Mouse (Mus musculus): ENCODE measurements around the gene Ankrd31. TPM values are rescaled to one million over a fixed set of nuclear protein-coding genes. Genes with fewer than 3 reads are reported as not detected.

Ankrd31 gene
- not detected in 2 replicates for polyA plus RNA-seq (2016; fragmentation: Nextera tagmentation; extraction: Ambion mirVana)

- no peaks in the 10 kb centered on the region for H3K27me3 ChIP-seq (ENCODE audit: low read depth, poor library complexity, severe bottlenecking)
- DNase-seq (ENCODE audit: low spot score): no peak
- H3K4me1 ChIP-seq: no peaks in the 10 kb centered on the region
- no peak within 1 kb of the TSS for H3K27ac ChIP-seq (replicated peaks)
- H3K9me3 ChIP-seq (replicated peaks): peaks cover 7% of the 10 kb centered on the region
- 87% methylated on average over 42 of the region's 42 CpGs for WGBS
- no peaks in the 10 kb centered on the region for H3K36me3 ChIP-seq
- no peak within 1 kb of the TSS for H3K4me3 ChIP-seq
These were observed at the start of gene Ankrd31 for GRCm38 (mm10) chr13:96748109-96748845. Gene Ankrd31 (plus strand): TSS chr13:96748272.

- DNase-seq (ENCODE audit: low spot score): no peak
- no peaks in the 10 kb centered on the region for H3K36me3 ChIP-seq
- no peaks in the 10 kb centered on the region for H3K9me3 ChIP-seq (replicated peaks)
- 79% methylated on average over 9 of the region's 9 CpGs for WGBS
- no peak overlapping the region for H3K27ac ChIP-seq (replicated peaks)
- H3K4me1 ChIP-seq: no peaks in the 10 kb centered on the region
- no peaks in the 10 kb centered on the region for H3K27me3 ChIP-seq (ENCODE audit: low read depth, poor library complexity, severe bottlenecking)
- H3K4me3 ChIP-seq: no peak overlapping the region
These were observed 45.3 kb upstream of the Ankrd31 start for GRCm38 (mm10) chr13:96702567-96703278.

- Histone ChIP-seq H3K27ac (replicated peaks) (no peak overlapping the region), H3K36me3 (no peaks in the 10 kb centered on the region), H3K27me3 (ENCODE audit: low read depth, poor library complexity, severe bottlenecking) (no peaks in the 10 kb centered on the region), H3K9me3 (replicated peaks) (no peaks in the 10 kb centered on the region), H3K4me3 (no peak overlapping the region), H3K4me1 (no peaks in the 10 kb centered on the region)
- 84% methylated on average over 8 of the region's 8 CpGs for WGBS
- DNase-seq (ENCODE audit: low spot score): no peak
These were observed 38.5 kb upstream of the Ankrd31 start for GRCm38 (mm10) chr13:96709269-96710233.

GRCm38 (mm10) chr13:96716311-96716710, 31.8 kb upstream of the Ankrd31 start:
- H3K27me3 ChIP-seq (ENCODE audit: low read depth, poor library complexity, severe bottlenecking): no peaks in the 10 kb centered on the region

GRCm38 (mm10) chr13:96717821-96718220, 30.3 kb upstream of the Ankrd31 start:
- 79% methylated on average over 1 of the region's 1 CpGs for whole genome bisulfite sequencing
- no peaks in the 10 kb centered on the region for H3K36me3 ChIP-seq
- no peak for DNase-seq (ENCODE audit: low spot score)

More at GRCm38 (mm10) chr13:96716311-96716710, 31.8 kb upstream of the Ankrd31 start:
- Histone ChIP-seq H3K9me3 (replicated peaks) (no peaks in the 10 kb centered on the region), H3K4me3 (no peak overlapping the region), H3K27ac (replicated peaks) (no peak overlapping the region), H3K36me3 (no peaks in the 10 kb centered on the region), H3K4me1 (no peaks in the 10 kb centered on the region)
- DNase-seq (ENCODE audit: low spot score): no peak
- WGBS: 95% methylated on average over 2 of the region's 2 CpGs

GRCm38 (mm10) chr13:96720003-96720402, 28.1 kb upstream of the Ankrd31 start:
- no peaks in the 10 kb centered on the region for H3K27me3 ChIP-seq (ENCODE audit: low read depth, poor library complexity, severe bottlenecking)
- no peak for DNase-seq (ENCODE audit: low spot score)

More at GRCm38 (mm10) chr13:96717821-96718220, 30.3 kb upstream of the Ankrd31 start:
- Histone ChIP-seq H3K4me3 (no peak overlapping the region), H3K27ac (replicated peaks) (no peak overlapping the region), H3K9me3 (replicated peaks) (no peaks in the 10 kb centered on the region), H3K27me3 (ENCODE audit: low read depth, poor library complexity, severe bottlenecking) (no peaks in the 10 kb centered on the region), H3K4me1 (no peaks in the 10 kb centered on the region)

GRCm38 (mm10) chr13:96728289-96728688, 19.8 kb upstream of the Ankrd31 start:
- no peak for DNase-seq (ENCODE audit: low spot score)
- Histone ChIP-seq H3K4me3 (no peak overlapping the region), H3K27ac (replicated peaks) (no peak overlapping the region), H3K27me3 (ENCODE audit: low read depth, poor library complexity, severe bottlenecking) (no peaks in the 10 kb centered on the region), H3K9me3 (replicated peaks) (no peaks in the 10 kb centered on the region), H3K36me3 (no peaks in the 10 kb centered on the region), H3K4me1 (no peaks in the 10 kb centered on the region)
- WGBS: 87% methylated on average over 7 of the region's 7 CpGs

More at GRCm38 (mm10) chr13:96720003-96720402, 28.1 kb upstream of the Ankrd31 start:
- Histone ChIP-seq H3K9me3 (replicated peaks) (no peaks in the 10 kb centered on the region), H3K27ac (replicated peaks) (no peak overlapping the region), H3K4me3 (no peak overlapping the region), H3K36me3 (no peaks in the 10 kb centered on the region), H3K4me1 (no peaks in the 10 kb centered on the region)
- 87% methylated on average over 2 of the region's 2 CpGs for WGBS

- Histone ChIP-seq H3K9me3 (replicated peaks) (no peaks in the 10 kb centered on the region), H3K36me3 (no peaks in the 10 kb centered on the region), H3K4me3 (no peak overlapping the region), H3K27ac (replicated peaks) (no peak overlapping the region), H3K4me1 (no peaks in the 10 kb centered on the region), H3K27me3 (ENCODE audit: low read depth, poor library complexity, severe bottlenecking) (no peaks in the 10 kb centered on the region)
- DNase-seq (ENCODE audit: low spot score): no peak
- 92% methylated on average over 5 of the region's 5 CpGs for WGBS
These were observed 18.9 kb upstream of the Ankrd31 start for GRCm38 (mm10) chr13:96729146-96729545.

GRCm38 (mm10) chr13:96730116-96730515, 18.0 kb upstream of the Ankrd31 start:
- H3K36me3 ChIP-seq: no peaks in the 10 kb centered on the region
- DNase-seq (ENCODE audit: low spot score): no peak
- H3K4me3 ChIP-seq: no peak overlapping the region
- 92% methylated on average over 1 of the region's 1 CpGs for whole genome bisulfite sequencing
- H3K27me3 ChIP-seq (ENCODE audit: low read depth, poor library complexity, severe bottlenecking): no peaks in the 10 kb centered on the region
- no peaks in the 10 kb centered on the region for H3K9me3 ChIP-seq (replicated peaks)
- no peaks in the 10 kb centered on the region for H3K4me1 ChIP-seq
- no peak overlapping the region for H3K27ac ChIP-seq (replicated peaks)

- WGBS: 47% methylated on average over 1 of the region's 1 CpGs
- H3K27me3 ChIP-seq (ENCODE audit: low read depth, poor library complexity, severe bottlenecking): no peaks in the 10 kb centered on the region
These were observed 12.9 kb upstream of the Ankrd31 start for GRCm38 (mm10) chr13:96735175-96735574.

GRCm38 (mm10) chr13:96740159-96740558, 7.9 kb upstream of the Ankrd31 start:
- Histone ChIP-seq H3K4me1 (no peaks in the 10 kb centered on the region), H3K4me3 (no peak overlapping the region), H3K9me3 (replicated peaks) (no peaks in the 10 kb centered on the region), H3K27me3 (ENCODE audit: low read depth, poor library complexity, severe bottlenecking) (no peaks in the 10 kb centered on the region), H3K36me3 (no peaks in the 10 kb centered on the region), H3K27ac (replicated peaks) (no peak overlapping the region)
- WGBS: 88% methylated on average over 2 of the region's 2 CpGs
- DNase-seq (ENCODE audit: low spot score): no peak

More at GRCm38 (mm10) chr13:96735175-96735574, 12.9 kb upstream of the Ankrd31 start:
- no peaks in the 10 kb centered on the region for H3K4me1 ChIP-seq
- H3K4me3 ChIP-seq: no peak overlapping the region
- H3K27ac ChIP-seq (replicated peaks): no peak overlapping the region
- H3K36me3 ChIP-seq: no peaks in the 10 kb centered on the region
- DNase-seq (ENCODE audit: low spot score): no peak
- no peaks in the 10 kb centered on the region for H3K9me3 ChIP-seq (replicated peaks)

GRCm38 (mm10) chr13:96742871-96743270, 5.2 kb upstream of the Ankrd31 start:
- Histone ChIP-seq H3K36me3 (no peaks in the 10 kb centered on the region), H3K27ac (replicated peaks) (no peak overlapping the region), H3K4me3 (no peak overlapping the region), H3K9me3 (replicated peaks) (no peaks in the 10 kb centered on the region), H3K4me1 (no peaks in the 10 kb centered on the region), H3K27me3 (ENCODE audit: low read depth, poor library complexity, severe bottlenecking) (no peaks in the 10 kb centered on the region)
- WGBS: 96% methylated on average over 2 of the region's 2 CpGs
- no peak for DNase-seq (ENCODE audit: low spot score)
